Mouse (Mus musculus) cerebellum, adult 9-10 months (tissue): ENCODE results near the gene Trim39.
"Not testable (repeated sequence)": the region's sequence is repeated elsewhere in the genome, so short reads cannot be mapped to it uniquely, and the experiment has no call there.

ENCODE experiments used
- DNase-seq: peaks from one replicate; pipeline ENCODE4 v3.0.0; 2022

Gene Trim39

DNA sequence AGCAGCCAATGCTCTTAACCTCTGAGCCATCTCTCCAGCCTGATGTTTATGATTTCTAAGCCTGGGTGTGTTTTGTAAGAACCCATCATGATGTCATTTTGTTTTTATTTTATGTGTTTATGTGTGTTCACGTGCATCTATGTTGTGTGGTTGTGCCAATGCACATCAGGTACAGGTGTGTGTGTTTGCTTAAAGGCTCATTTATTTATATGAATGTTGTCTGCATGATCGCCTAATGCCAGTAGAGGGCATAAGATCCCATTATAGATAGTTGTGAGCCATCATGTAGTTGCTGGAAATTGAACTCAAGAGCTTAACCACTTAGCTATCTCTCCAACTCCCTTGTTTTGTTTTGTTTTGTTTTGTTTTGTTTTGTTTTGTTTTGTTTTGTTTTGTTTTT, 26.3 kb downstream of the Trim39 start:
- DNase-seq: no peak

DNA sequence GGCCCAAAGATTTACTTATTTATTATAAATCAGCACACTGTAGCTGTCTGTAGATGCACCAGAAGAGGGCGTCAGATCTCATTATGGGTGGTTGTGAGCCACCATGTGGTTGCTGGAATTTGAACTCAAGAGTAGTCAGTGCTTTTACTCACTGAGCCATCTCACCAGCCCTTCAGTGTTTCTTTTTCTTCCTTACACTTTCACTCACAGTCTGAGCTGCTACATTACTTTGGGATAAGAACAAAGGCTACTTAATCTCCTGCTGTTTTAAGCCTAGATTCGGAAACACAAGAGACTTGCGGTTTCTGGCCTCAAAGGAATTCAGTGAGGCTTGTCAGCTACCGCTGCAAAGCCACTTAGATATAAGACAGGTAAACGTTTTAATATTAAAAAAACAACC, 28.0 kb downstream of the Trim39 start:
- DNase-seq: no peak

DNA sequence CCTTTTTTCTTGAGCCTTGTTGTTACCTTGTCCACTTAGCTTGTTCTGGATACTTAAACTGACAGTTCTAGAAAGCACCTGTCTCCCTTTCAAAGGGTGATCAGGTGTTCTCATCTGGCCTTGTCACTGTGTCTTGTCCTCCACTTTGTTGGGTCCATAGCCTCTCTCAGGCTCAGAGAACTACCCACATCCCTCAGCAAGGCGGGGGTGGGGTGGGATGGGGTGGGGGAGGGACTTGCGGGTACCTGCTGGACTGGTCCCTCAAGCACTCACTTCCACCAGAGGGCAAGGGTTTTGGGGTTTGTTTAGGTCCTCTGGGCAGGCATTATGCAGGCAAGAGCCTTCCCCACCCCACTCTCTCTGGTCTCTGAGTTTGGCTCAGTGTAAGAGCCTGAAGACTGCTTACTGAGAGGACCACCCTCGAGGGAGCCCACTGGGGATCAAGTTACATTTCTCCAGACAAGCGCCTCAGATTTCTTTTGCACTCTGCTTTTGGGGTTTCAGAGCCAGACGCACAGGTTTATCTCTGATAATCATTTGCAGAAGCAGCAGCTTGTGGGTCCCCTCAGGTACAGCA, 31.3 kb downstream of the Trim39 start:
- DNase-seq: no peak

DNA sequence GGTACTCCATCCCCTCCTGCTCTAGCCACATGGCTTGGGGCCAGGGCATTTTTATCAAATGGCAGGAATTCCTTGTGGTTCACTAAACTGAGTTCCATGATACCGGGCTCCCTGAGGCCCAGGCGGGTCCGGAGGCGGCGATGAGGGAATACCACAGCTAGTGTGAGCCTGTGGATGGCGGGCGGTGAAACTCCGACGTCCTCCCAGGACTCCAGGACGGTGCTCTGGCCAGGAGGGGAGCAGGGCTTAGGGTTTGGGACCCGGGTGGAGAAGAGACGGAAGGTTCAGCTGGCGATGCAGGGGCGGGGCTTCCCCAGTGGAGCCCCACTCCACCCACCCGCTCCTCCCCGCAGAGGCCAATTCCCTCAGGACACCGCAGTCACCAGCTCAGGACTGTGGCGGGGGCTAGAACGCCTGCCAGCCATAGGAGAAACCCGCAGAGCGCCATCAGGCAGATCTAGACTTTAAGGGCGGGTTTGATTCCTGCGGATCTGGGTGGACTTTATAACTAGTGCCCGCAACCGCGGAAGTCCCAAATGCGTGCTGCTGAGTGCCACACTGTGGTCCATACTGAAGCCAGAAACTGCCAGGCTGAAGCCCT, 34.6 kb downstream of the Trim39 start:
- no peak for DNase-seq

DNA sequence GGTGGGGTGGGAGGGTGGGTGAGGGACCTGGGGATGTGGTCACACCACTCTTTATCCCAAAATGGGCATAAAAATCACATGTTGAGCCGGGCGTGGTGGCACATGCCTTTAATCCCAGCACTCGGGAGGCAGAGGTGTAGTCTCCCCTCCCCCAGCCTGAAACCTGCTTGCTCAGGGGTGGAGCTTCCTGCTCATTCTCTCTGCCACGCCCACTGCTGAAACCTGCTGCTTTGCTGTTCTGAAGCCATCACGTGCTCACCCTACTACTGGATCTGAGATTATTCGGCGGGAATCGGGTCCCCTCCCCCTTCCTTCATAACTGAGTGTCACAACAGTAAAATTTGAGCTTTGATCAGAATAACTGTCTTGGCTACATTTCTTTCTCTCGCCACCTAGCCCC, 36.7 kb downstream of the Trim39 start:
- DNase-seq: not testable (repeated sequence)

DNA sequence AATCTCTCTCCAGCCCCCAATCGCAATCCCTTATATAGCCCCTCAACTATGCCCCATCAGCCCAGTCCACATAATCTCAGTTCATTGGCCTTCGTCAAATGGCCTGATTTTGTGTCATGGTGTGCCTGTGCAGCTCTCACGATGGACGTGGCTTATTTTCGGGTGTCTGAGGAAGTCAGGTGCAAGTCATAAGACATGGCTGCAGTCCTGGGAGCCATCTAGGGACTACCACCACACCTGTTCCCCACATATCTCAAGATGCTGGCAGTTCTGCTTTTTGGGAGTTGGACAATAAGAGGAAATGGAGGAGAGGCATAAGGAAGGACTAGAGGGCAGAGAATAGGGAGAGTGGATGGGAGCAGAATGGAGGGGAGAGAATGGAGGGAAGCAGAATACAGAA, 38.5 kb downstream of the Trim39 start:
- DNase-seq: no peak

DNA sequence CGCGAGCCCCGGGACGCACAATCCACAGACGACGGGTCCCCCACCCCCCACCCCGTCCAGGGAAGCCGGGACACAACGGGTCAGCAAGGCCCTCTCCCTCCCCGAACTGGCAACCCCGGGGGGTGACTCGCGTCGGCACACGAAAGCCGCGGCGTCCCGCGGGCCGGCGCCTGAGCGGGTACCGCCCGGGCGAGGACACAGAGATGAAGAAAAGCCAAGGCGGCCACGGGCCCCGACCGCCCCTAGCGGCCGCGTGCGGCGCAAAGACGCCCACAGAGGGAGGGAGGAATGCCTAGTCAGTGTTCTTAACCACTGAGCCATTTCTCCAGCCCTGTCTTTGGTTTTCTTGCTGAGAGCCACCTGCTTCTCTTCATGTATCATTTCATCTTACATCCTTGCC, 40.7 kb downstream of the Trim39 start:
- no peak for DNase-seq

DNA sequence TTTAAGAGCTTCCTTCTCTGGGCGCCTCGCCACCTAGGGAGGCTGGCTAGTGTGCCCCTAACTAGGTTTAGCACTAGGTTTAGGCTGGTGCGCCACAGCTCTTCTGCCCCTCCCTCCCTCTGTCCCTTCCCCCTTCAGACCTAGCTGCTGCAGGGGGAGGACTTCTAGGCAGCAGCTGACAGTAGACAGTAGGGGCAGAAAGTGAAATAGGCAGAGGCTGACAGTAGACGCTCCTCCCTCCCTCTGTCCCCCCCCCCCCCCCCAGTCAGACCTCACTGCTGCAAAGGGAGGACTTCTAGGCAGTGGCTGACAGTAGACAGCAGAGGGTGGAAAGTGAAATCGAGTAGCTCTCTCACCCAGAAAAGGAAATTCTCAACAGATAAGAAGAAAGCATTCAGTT, 43.0 kb downstream of the Trim39 start:
- DNase-seq: no peak

DNA sequence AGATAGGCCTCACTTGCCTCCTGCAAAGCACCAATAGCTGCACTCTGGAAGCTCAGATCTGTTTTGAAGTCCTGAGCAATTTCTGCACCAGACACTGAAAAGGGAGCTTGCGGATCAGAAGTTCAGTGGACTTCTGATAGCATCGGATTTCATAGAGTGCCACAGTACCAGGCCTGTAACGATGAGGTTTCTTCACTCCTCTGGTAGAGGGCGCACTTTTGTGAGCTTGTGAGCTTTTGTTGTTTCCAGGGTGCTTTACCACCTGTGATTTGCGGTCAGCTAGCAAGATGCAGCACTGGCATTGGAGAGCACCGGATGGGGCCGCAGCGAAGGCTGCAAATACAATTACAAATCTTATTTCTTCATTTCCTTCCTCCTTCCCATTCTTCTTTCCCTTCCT, 45.1 kb downstream of the Trim39 start:
- DNase-seq: no peak

DNA sequence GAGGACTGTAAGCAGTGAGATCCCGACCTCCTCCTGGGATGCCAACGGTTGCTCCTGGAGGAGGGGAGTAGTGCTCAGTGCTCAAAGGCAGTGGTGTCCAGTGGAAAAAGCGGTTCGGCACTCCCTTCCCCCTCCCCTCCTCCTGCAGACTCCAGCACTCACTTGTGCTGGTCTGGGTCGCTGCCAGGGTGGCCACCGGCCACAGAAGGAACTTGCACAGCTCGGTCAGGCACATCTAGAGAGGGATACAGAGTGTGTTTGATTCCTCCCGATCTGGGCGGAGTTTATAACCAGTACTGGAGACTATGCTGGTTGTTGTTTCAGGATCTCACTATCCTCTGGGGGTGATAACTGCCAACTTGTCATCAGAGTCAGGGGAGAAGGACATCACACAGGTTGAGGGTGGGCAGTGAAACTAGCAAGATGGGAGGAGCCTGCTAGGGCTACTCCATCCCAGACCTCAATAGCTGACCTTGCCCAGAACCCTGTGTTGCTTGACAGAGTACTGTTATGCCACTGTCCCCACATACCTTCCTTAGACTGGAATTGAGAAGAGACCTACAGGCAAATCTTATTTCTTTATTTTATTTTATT, 46.7 kb downstream of the Trim39 start:
- no peak for DNase-seq

DNA sequence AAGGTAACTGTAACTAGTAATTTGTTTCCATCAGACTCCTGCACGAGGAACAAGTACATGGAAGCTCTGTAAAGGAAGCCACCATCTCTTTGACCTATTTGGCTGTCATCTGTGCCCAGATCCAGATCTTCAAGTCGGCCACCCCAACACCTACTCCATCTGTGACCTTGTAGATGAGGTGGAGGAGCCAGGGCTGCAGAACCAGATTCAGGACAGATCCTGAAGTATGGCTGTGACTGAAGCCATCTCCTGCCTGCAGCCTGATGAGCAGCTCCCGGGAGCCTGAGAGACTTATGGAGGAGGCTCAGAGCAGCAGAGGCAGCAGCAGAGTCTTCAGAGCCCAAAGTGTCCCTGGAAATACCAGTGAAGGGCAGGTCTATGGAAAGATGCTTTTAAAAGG, 47.6 kb downstream of the Trim39 start:
- no peak for DNase-seq

DNA sequence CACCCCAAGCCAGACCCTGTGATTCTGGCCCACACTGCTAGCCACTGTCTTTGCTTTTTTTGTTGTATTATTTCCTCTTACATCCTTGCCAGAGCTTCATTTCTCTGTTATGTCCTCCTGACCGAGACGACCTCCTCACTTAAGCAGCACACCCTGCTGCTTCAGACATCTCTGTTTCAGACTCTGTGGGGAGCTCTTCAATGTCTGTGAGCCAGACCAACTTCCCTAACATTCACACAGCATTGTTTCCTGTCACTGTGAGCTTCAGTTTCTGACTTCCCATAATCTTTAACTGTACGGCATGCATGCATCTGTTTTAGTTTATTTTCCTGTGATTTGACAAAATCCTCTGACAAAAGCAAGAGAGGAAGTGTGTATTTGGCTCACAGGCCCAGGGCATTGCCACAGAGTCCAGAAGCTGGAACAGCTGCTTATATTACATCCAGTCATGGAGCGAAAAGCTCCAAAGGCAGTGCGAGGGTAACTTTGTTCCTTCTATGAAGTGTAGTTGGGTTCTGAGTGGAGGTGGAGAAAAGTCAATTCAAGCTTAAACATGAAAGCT, 53.4 kb downstream of the Trim39 start:
- no peak for DNase-seq

DNA sequence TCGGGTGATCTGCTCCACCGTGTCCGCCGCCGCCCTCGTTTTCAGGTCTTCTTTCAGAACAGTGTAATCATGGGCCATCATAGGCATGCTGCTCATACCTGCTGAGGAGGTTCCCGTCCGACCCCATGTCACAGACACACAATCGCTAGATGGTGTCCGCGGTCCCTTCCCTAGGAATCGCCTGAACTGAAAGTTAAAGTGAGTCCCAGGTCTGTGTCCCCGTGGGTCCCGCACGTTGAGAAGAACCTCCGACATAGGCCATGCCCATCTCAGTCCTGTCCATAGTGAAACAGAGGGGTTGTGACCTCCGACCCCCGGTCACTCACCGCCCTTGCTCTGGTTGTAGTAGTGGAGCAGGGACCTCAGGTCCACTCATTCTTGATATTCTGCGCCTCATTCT, 56.5 kb downstream of the Trim39 start:
- no peak for DNase-seq
